Mouse (Mus musculus) midbrain, postnatal 0 days (tissue): ENCODE measurements at regions not wholly inside any gene's neighbourhood (a gene's known extent, or its start where the extent isn't known, plus 50 kb on each side); places are given as distances from the start of the nearest gene placed in this dataset.
A peak's percentile ranks its signal among the peaks of the same experiment; 100 is the strongest.

Experiments used
- ATAC-seq: fragments of 200-750 bp; cut with Nextera tagmentation; 2 replicates; pipeline ENCODE4 v1.8.0; 2017; ENCODE audit warnings: moderate number of reproducible peaks, mild to moderate bottlenecking, moderate TSS enrichment, moderate library complexity; ENCODE audit not compliant: low FRiP score
- DNase-seq: peaks from one replicate; pipeline ENCODE4 v3.0.0-alpha.2; 2015; ENCODE audit warnings: low spot score
- H3K27ac ChIP-seq: fragments of 300-500 bp; sonication (generic); 2 replicates; pipeline ENCODE4 v1.5.1; 2014; ENCODE audit warnings: low read depth, mild to moderate bottlenecking, low read length, mixed read lengths
- H3K27me3 ChIP-seq: fragments of 300-500 bp; sonication (generic); 2 replicates; pipeline ENCODE4 v1.6.1; 2014; ENCODE audit warnings: low read length, control low read depth, mixed read lengths; ENCODE audit not compliant: insufficient read depth
- H3K36me3 ChIP-seq: fragments of 300-500 bp; sonication (generic); 2 replicates; pipeline ENCODE4 v1.6.1; 2014; ENCODE audit warnings: low read length, control low read depth, mixed read lengths; ENCODE audit not compliant: insufficient read depth
- H3K4me1 ChIP-seq: fragments of 300-500 bp; sonication (generic); 2 replicates; pipeline ENCODE4 v1.6.1; 2014; ENCODE audit warnings: mild to moderate bottlenecking, control low read depth, antibody characterized with exemption, low read length, mixed read lengths; ENCODE audit not compliant: insufficient read depth
- H3K4me2 ChIP-seq: fragments of 300-500 bp; sonication (generic); 2 replicates; pipeline ENCODE4 v1.6.1; 2014; ENCODE audit warnings: low read depth, mild to moderate bottlenecking, low read length, mixed read lengths; ENCODE audit not compliant: poor library complexity, severe bottlenecking
- H3K4me3 ChIP-seq: fragments of 300-500 bp; sonication (generic); 2 replicates; pipeline ENCODE4 v1.5.1; 2014; ENCODE audit warnings: low read depth, mild to moderate bottlenecking, low read length, moderate library complexity
- H3K9ac ChIP-seq: fragments of 300-500 bp; sonication (generic); replicated peaks from 2 replicates; pipeline ENCODE4 v1.6.1; 2014; ENCODE audit warnings: mild to moderate bottlenecking, low read length, moderate library complexity, mixed read lengths; ENCODE audit not compliant: poor library complexity, severe bottlenecking
- H3K9me3 ChIP-seq: fragments of 300-500 bp; sonication (generic); 2 replicates; pipeline ENCODE4 v1.6.1; 2016; ENCODE audit warnings: low read length, control low read depth
- CTCF ChIP-seq: IDR thresholded peaks from 2 replicates; pipeline ENCODE4 v1.5.1; 2016; ENCODE audit warnings: antibody characterized with exemption, mild to moderate bottlenecking
- WGBS: fragments of 180-500 bp; shearing (Covaris S2); extraction: QIAGEN DNeasy Blood & Tissue Kit; methylation state at CpG from one replicate; pipeline ENCODE4 v1.1.7; 2014; 5-methylcytosine and 5-hydroxymethylcytosine counted together

DNA sequence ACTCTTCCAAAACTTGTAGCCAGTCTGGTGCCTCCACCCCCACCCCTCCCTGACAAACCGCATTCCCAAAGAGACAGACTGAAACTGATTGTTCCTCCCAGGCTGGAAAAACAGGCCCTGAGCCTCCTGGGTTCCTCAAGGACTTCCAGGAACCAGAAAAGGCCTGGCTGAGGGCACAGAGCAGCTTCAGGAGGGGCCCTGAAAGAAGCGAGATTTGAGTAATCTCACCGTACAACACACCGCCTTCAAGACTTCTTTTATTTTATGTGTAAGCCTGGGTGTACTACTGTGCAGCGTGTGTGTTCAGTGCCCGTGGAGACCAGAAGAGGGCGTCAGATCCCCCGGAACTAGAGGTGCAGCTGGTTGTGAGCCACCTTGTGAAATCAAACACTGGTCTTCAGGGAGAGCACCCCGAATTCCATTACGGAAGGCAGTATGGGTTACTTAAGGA, 96.4 kb upstream of the Errfi1 start:
- peak; percentile 50 for TF ChIP-seq CTCF
- no peaks in the 10 kb centered on the region for H3K36me3 ChIP-seq
- H3K4me2 ChIP-seq, result no peak overlapping the region
- H3K4me3 ChIP-seq, result no peak overlapping the region
- no peak overlapping the region for H3K9ac ChIP-seq
- DNase-seq (no peak), ATAC-seq (peak; percentile 38; the same call in 1 of the 2 replicates)
- no peaks in the 10 kb centered on the region for H3K27me3 ChIP-seq
- peaks cover 5% of the 10 kb centered on the region; the same call in 1 of the 2 replicates for H3K4me1 ChIP-seq
- H3K27ac ChIP-seq, result no peak overlapping the region
- 76% methylated on average over 10 of the region's 10 CpGs for WGBS
- no peaks in the 10 kb centered on the region for H3K9me3 ChIP-seq

DNA sequence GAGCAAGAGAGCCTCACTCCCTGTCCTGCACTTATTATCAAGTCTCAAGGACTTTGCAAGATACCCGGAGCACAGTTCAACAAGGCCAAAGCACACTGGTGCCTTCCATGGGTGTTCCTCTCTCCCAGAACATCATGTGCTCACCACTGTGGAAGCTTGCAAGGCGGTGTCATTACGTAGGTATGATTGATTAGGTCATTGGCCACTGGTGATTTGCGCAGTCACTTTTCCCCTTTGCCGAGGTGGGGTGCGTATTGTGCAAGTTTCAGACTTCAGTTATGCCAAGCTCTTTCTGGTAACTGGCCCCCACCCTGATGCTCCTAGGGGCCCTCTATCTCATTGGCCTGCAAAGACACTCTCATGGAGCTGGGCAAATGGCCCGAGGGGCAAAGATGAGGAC, 98.3 kb upstream of the Errfi1 start:
- H3K4me2 ChIP-seq, result no peak overlapping the region
- no peak for TF ChIP-seq CTCF
- no peak overlapping the region for H3K4me3 ChIP-seq
- H3K9ac ChIP-seq, result no peak overlapping the region
- no peaks in the 10 kb centered on the region for H3K27me3 ChIP-seq
- ATAC-seq (no peak), DNase-seq (no peak)
- H3K36me3 ChIP-seq, result no peaks in the 10 kb centered on the region
- WGBS, result 97% methylated on average over 7 of the region's 7 CpGs
- H3K9me3 ChIP-seq, result no peaks in the 10 kb centered on the region
- no peak overlapping the region for H3K27ac ChIP-seq
- peaks cover 5% of the 10 kb centered on the region; the same call in 1 of the 2 replicates for H3K4me1 ChIP-seq

- Histone ChIP-seq H3K27me3 (no peaks in the 10 kb centered on the region), H3K27ac (no peak overlapping the region), H3K9ac (no peak overlapping the region), H3K36me3 (no peaks in the 10 kb centered on the region), H3K4me1 (no peaks in the 10 kb centered on the region), H3K4me3 (no peak overlapping the region), H3K4me2 (no peak overlapping the region), H3K9me3 (no peaks in the 10 kb centered on the region)
- no peak for ATAC-seq
- DNase-seq, result no peak
- 92% methylated on average over 8 of the region's 8 CpGs for WGBS
- TF ChIP-seq CTCF, result no peak
These were observed 100.2 kb upstream of the Slc45a1 start for GRCm38 (mm10) chr4:150752151-150752550.

- no peak for TF ChIP-seq CTCF
- no peak overlapping the region for H3K4me2 ChIP-seq
- no peaks in the 10 kb centered on the region for H3K4me1 ChIP-seq
- DNase-seq, result no peak
- H3K9ac ChIP-seq, result no peak overlapping the region
- WGBS, result 70% methylated on average over 13 of the region's 13 CpGs
- no peak overlapping the region for H3K4me3 ChIP-seq
- H3K9me3 ChIP-seq, result no peaks in the 10 kb centered on the region
- H3K27ac ChIP-seq, result no peak overlapping the region
- no peaks in the 10 kb centered on the region for H3K36me3 ChIP-seq
- ATAC-seq, result no peak
- no peaks in the 10 kb centered on the region for H3K27me3 ChIP-seq
These were observed 98.7 kb upstream of the Slc45a1 start for GRCm38 (mm10) chr4:150750445-150751213.

DNA sequence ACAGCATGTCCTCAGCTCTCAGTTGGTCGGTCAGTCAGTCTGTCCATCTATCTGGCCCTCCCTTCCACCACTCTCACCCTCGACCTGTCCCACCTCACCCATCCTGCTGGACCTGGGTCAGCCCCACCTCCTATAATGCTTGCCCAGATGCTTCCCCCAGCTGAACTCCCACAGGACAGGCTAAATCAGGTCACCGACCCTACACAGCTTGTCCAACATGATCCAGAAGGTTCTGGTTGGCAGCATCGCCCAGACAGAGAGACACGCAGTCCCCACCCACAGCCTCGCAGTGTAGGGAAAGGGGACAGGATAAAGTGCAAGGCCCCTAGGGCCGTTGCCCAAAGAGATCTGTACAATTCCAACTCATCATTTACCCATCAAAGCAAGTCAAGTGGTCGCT, 97.1 kb upstream of the Slc45a1 start:
- H3K36me3 ChIP-seq, result no peaks in the 10 kb centered on the region
- no peak overlapping the region for H3K9ac ChIP-seq
- DNase-seq (no peak), ATAC-seq (no peak)
- H3K4me3 ChIP-seq, result no peak overlapping the region
- no peaks in the 10 kb centered on the region for H3K4me1 ChIP-seq
- H3K27me3 ChIP-seq, result no peaks in the 10 kb centered on the region
- no peaks in the 10 kb centered on the region for H3K9me3 ChIP-seq
- TF ChIP-seq CTCF, result no peak
- 92% methylated on average over 8 of the region's 8 CpGs for WGBS
- H3K27ac ChIP-seq, result no peak overlapping the region
- H3K4me2 ChIP-seq, result no peak overlapping the region

- Histone ChIP-seq H3K27me3 (no peaks in the 10 kb centered on the region), H3K4me3 (no peak overlapping the region), H3K9ac (no peak overlapping the region), H3K27ac (no peak overlapping the region), H3K4me2 (no peak overlapping the region), H3K9me3 (no peaks in the 10 kb centered on the region), H3K36me3 (no peaks in the 10 kb centered on the region), H3K4me1 (no peaks in the 10 kb centered on the region)
- WGBS, result 78% methylated on average over 13 of the region's 13 CpGs
- ATAC-seq (no peak), DNase-seq (no peak)
- no peak for TF ChIP-seq CTCF
These were observed 96.4 kb upstream of the Slc45a1 start for GRCm38 (mm10) chr4:150748099-150749000.
